Mouse (Mus musculus) thymus, adult 2 months (tissue): Measurements from ENCODE around the gene Uhrf1.

Experiments used
- CTCF ChIP-seq: fragments of 200-500 bp; IDR thresholded peaks from 2 replicates; pipeline ENCODE4 v1.5.1; 2012; ENCODE audit warnings: mild to moderate bottlenecking, control low read depth, low read length, moderate library complexity, borderline replicate concordance; ENCODE audit not compliant: control insufficient read depth, poor library complexity, insufficient read depth; ENCODE audit errors: extremely low read depth
- POLR2A ChIP-seq: fragments of 200-500 bp; IDR thresholded peaks from 2 replicates; pipeline ENCODE4 v1.6.1; 2012; ENCODE audit warnings: mild to moderate bottlenecking, low read length, control low read depth, moderate library complexity; ENCODE audit not compliant: control insufficient read depth, poor library complexity, insufficient read depth; ENCODE audit errors: extremely low read depth

- TF ChIP-seq POLR2A (no peak), CTCF (no peak)
Measured at GRCm38 (mm10) chr17:56365791-56366673, 62.9 kb downstream of the Uhrf1 start.
